Mouse (Mus musculus) limb, embryonic 11.5 days (tissue): ENCODE measurements at regions not wholly inside any gene's neighbourhood (a gene's known extent, or its start where the extent isn't known, plus 50 kb on each side); places are given as distances from the start of the nearest gene placed in this dataset.
A peak's percentile ranks its signal among the peaks of the same experiment; 100 is the strongest.

Source experiments
- ATAC-seq: fragments of 200-750 bp; cut with Nextera tagmentation; 2 replicates; pipeline ENCODE4 v1.8.0; 2017; ENCODE audit warnings: low read depth; ENCODE audit not compliant: insufficient number of reproducible peaks, low FRiP score, low TSS enrichment
- DNase-seq: peaks from one replicate; pipeline ENCODE4 v3.0.0-alpha.2; 2015; ENCODE audit warnings: low spot score
- H3K27ac ChIP-seq: fragments of 300-500 bp; sonication (generic); replicated peaks from 2 replicates; pipeline ENCODE4 v1.5.1; 2014; ENCODE audit warnings: low read depth, mild to moderate bottlenecking, low read length
- H3K27me3 ChIP-seq: fragments of 300-500 bp; sonication (generic); 2 replicates; pipeline ENCODE4 v1.6.1; 2014; ENCODE audit warnings: mild to moderate bottlenecking, low read length, mixed read lengths; ENCODE audit not compliant: control insufficient read depth, insufficient read depth
- H3K36me3 ChIP-seq: fragments of 300-500 bp; sonication (generic); 2 replicates; pipeline ENCODE4 v1.6.1; 2014; ENCODE audit warnings: mild to moderate bottlenecking, low read length, moderate library complexity, mixed read lengths; ENCODE audit not compliant: control insufficient read depth, insufficient read depth
- H3K4me1 ChIP-seq: fragments of 300-500 bp; sonication (generic); 2 replicates; pipeline ENCODE4 v1.6.1; 2014; ENCODE audit warnings: low read length, mixed read lengths; ENCODE audit not compliant: control insufficient read depth, insufficient read depth
- H3K4me2 ChIP-seq: fragments of 300-500 bp; sonication (generic); 2 replicates; pipeline ENCODE4 v1.6.1; 2014; ENCODE audit warnings: low read depth, mild to moderate bottlenecking, moderate library complexity; ENCODE audit not compliant: severe bottlenecking
- H3K4me3 ChIP-seq: fragments of 300-500 bp; sonication (generic); 2 replicates; pipeline ENCODE4 v1.5.1; 2014; ENCODE audit warnings: low read depth, low read length
- H3K9ac ChIP-seq: fragments of 300-500 bp; sonication (generic); 2 replicates; pipeline ENCODE4 v1.6.1; 2014; ENCODE audit warnings: mild to moderate bottlenecking, low read length
- H3K9me3 ChIP-seq: fragments of 300-500 bp; sonication (generic); 2 replicates; pipeline ENCODE4 v1.6.1; 2016; ENCODE audit warnings: low read length; ENCODE audit not compliant: control insufficient read depth
- WGBS: fragments of 180-500 bp; shearing (Covaris S2); extraction: QIAGEN DNeasy Blood & Tissue Kit; methylation state at CpG from one replicate; pipeline ENCODE4 v1.1.7; 2014; 5-methylcytosine and 5-hydroxymethylcytosine counted together

GRCm38 (mm10) chr2:61310405-61310804, 268.0 kb upstream of the Tank start:
- ATAC-seq: no peak

GRCm38 (mm10) chr2:61309219-61309618, 269.2 kb upstream of the Tank start:
- 81% methylated on average over 2 of the region's 2 CpGs for WGBS
- no peak for DNase-seq
- H3K4me1 ChIP-seq: no peaks in the 10 kb centered on the region
- no peak overlapping the region for H3K4me3 ChIP-seq
- no peaks in the 10 kb centered on the region for H3K9me3 ChIP-seq
- H3K36me3 ChIP-seq: no peaks in the 10 kb centered on the region
- no peak for ATAC-seq
- no peak overlapping the region for H3K9ac ChIP-seq
- H3K27ac ChIP-seq: no peak overlapping the region
- H3K27me3 ChIP-seq: no peaks in the 10 kb centered on the region
- H3K4me2 ChIP-seq: no peak overlapping the region

More at GRCm38 (mm10) chr2:61310405-61310804, 268.0 kb upstream of the Tank start:
- H3K9me3 ChIP-seq: no peaks in the 10 kb centered on the region
- no peaks in the 10 kb centered on the region for H3K36me3 ChIP-seq
- H3K4me3 ChIP-seq: no peak overlapping the region
- no peak overlapping the region for H3K4me2 ChIP-seq
- H3K27me3 ChIP-seq: no peaks in the 10 kb centered on the region
- 73% methylated on average over 4 of the region's 4 CpGs for WGBS
- H3K4me1 ChIP-seq: no peaks in the 10 kb centered on the region
- H3K27ac ChIP-seq: no peak overlapping the region
- no peak for DNase-seq
- H3K9ac ChIP-seq: no peak overlapping the region

GRCm38 (mm10) chr2:61297135-61297534, 281.2 kb upstream of the Tank start:
- no peak overlapping the region for H3K9ac ChIP-seq
- no peak overlapping the region for H3K4me2 ChIP-seq
- H3K9me3 ChIP-seq: no peaks in the 10 kb centered on the region
- WGBS: 72% methylated on average over 5 of the region's 5 CpGs
- ATAC-seq: no peak
- H3K4me1 ChIP-seq: no peaks in the 10 kb centered on the region
- H3K36me3 ChIP-seq: no peaks in the 10 kb centered on the region
- no peak for DNase-seq
- no peaks in the 10 kb centered on the region for H3K27me3 ChIP-seq
- H3K27ac ChIP-seq: no peak overlapping the region
- no peak overlapping the region for H3K4me3 ChIP-seq

- Histone ChIP-seq H3K27ac (no peak overlapping the region), H3K4me1 (no peaks in the 10 kb centered on the region), H3K9me3 (no peaks in the 10 kb centered on the region), H3K4me2 (no peak overlapping the region), H3K4me3 (no peak overlapping the region), H3K9ac (no peak overlapping the region), H3K36me3 (no peaks in the 10 kb centered on the region), H3K27me3 (no peaks in the 10 kb centered on the region)
- 84% methylated on average over 6 of the region's 6 CpGs for WGBS
- DNase-seq (no peak), ATAC-seq (no peak)
Observed at GRCm38 (mm10) chr2:61296606-61297005, 281.8 kb upstream of the Tank start.

GRCm38 (mm10) chr2:61295261-61295964, 283.0 kb upstream of the Tank start:
- H3K4me2 ChIP-seq: no peak overlapping the region
- H3K36me3 ChIP-seq: no peaks in the 10 kb centered on the region
- DNase-seq (no peak), ATAC-seq (no peak)
- H3K9me3 ChIP-seq: no peaks in the 10 kb centered on the region
- no peak overlapping the region for H3K4me3 ChIP-seq
- H3K27ac ChIP-seq: no peak overlapping the region
- H3K4me1 ChIP-seq: no peaks in the 10 kb centered on the region
- H3K27me3 ChIP-seq: no peaks in the 10 kb centered on the region
- WGBS: 42% methylated on average over 6 of the region's 6 CpGs
- H3K9ac ChIP-seq: no peak overlapping the region

GRCm38 (mm10) chr2:61288246-61288645, 290.1 kb upstream of the Tank start:
- no peaks in the 10 kb centered on the region for H3K4me1 ChIP-seq
- no peak overlapping the region for H3K9ac ChIP-seq
- no peak for ATAC-seq
- H3K36me3 ChIP-seq: no peaks in the 10 kb centered on the region
- no peak overlapping the region for H3K27ac ChIP-seq
- no peaks in the 10 kb centered on the region for H3K9me3 ChIP-seq
- DNase-seq: no peak
- WGBS: 86% methylated on average over 2 of the region's 2 CpGs
- H3K4me3 ChIP-seq: no peak overlapping the region
- no peak overlapping the region for H3K4me2 ChIP-seq
- H3K27me3 ChIP-seq: no peaks in the 10 kb centered on the region

- no peak for ATAC-seq
Observed at GRCm38 (mm10) chr2:61284706-61285105, 293.7 kb upstream of the Tank start.

GRCm38 (mm10) chr2:61283829-61284601, 294.4 kb upstream of the Tank start:
- H3K27ac ChIP-seq: no peak overlapping the region
- no peak; the same call in 1 of the 2 replicates for ATAC-seq
- H3K4me1 ChIP-seq: no peaks in the 10 kb centered on the region
- no peak overlapping the region for H3K4me2 ChIP-seq
- no peak overlapping the region for H3K4me3 ChIP-seq
- DNase-seq: peak; percentile 29
- WGBS: 54% methylated on average over 9 of the region's 9 CpGs
- H3K36me3 ChIP-seq: no peaks in the 10 kb centered on the region
- no peaks in the 10 kb centered on the region for H3K9me3 ChIP-seq
- H3K27me3 ChIP-seq: no peaks in the 10 kb centered on the region
- no peak overlapping the region for H3K9ac ChIP-seq

More at GRCm38 (mm10) chr2:61284706-61285105, 293.7 kb upstream of the Tank start:
- Histone ChIP-seq H3K4me2 (no peak overlapping the region), H3K36me3 (no peaks in the 10 kb centered on the region), H3K4me3 (no peak overlapping the region), H3K9me3 (no peaks in the 10 kb centered on the region), H3K9ac (no peak overlapping the region), H3K4me1 (no peaks in the 10 kb centered on the region), H3K27me3 (no peaks in the 10 kb centered on the region), H3K27ac (no peak overlapping the region)
- no peak for DNase-seq
- 86% methylated on average over 6 of the region's 6 CpGs for WGBS
